Mouse (Mus musculus) cerebellum, postnatal 14 days (tissue): ENCODE measurements around the gene Hcn1.
"Not testable (repeated sequence)": the region's sequence is repeated elsewhere in the genome, so short reads cannot be mapped to it uniquely, and the experiment has no call there.

Experiments
- DNase-seq, 2 experiments: peaks; one replicate each; pipeline ENCODE4 v3.0.0; 2021; ENCODE audit warnings: mixed read lengths in 2 of 2

Hcn1 gene

GRCm38 (mm10) chr13:117880471-117881225 lies 278.5 kb downstream of the Hcn1 start:
- no peak for DNase-seq

DNA sequence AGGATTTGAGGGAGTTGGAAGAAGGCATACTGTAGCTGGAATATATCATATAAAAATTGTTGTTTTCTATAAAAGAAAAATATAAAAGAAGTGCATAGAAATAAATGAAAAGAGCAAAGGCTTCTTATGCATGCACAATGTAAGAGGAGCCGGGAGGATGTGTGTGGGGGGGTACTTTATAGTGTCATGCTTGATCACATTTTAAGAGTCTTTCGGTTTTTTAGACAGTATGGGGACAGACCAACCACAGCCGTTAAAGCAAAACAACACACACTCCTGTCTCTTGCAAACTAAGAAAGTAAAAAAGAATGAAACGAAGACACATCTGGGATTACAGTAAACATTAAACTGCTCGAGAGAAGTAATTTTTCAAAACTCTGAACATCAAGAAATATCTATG lies 290.0 kb downstream of the Hcn1 start:
- no peak for DNase-seq

- DNase-seq = peak in 1 of 2 experiments; percentile 16
Measured at GRCm38 (mm10) chr13:117898052-117898451, 295.9 kb downstream of the Hcn1 start.

- DNase-seq = no peak
Measured at GRCm38 (mm10) chr13:117907801-117908200, 305.7 kb downstream of the Hcn1 start.

GRCm38 (mm10) chr13:117929734-117930133 lies 327.6 kb downstream of the Hcn1 start:
- no peak for DNase-seq

GRCm38 (mm10) chr13:117931746-117932145 lies 329.6 kb downstream of the Hcn1 start:
- DNase-seq = no peak

DNA sequence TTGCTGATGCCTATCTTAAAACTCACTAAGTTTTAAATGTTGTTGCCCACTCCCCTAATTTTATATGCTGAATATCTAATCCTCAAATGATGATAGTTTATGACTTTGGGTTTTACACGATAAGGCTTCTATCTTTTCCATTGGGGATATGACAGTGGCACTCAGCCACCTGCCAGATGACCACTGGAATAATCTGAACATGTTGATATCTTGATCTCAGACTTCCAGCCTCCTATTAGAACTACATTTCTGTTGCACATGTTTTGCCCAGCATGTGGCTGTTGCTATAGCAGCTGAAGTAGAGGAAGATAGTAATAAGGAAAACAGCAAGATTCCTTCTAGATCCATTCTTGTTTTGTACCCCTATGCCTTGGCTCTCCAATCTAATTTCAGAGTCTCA lies 336.6 kb downstream of the Hcn1 start:
- peak; percentile 23 to 32 for DNase-seq

DNA sequence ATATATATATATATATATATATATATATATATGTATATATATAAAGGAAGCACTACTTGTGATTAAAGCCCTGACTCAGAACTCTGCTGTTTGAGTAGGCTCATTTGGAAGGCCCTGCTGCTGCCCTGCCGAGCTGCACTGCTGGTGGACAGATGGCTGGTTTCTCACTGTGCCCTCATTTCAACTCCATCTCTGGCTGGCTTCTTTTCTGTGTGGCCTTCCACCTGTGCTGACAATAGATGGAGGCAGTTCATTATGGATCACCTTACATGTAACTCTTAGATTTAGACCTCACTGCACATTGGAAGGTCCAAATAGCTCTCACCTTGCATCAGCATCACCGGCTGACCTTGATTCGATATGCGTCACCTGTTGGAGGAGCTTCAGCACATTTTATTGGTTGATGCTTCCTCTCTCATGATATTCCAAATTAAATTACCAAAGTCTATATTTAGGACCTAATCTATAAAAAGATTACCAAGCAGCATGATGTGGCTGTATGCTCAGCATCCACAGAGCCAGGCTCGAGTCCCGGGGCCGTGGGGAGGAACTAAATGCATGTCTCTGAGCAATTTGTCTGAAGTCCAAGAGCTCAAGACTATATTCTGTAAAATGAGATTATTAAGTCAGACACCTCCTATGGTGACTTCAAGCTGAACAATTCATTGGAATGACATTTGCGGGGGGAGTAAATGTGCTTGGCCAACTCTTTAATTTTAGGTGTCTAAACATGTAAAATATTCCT lies 338.6 kb downstream of the Hcn1 start:
- DNase-seq = peak; percentile 86 to 92

DNA sequence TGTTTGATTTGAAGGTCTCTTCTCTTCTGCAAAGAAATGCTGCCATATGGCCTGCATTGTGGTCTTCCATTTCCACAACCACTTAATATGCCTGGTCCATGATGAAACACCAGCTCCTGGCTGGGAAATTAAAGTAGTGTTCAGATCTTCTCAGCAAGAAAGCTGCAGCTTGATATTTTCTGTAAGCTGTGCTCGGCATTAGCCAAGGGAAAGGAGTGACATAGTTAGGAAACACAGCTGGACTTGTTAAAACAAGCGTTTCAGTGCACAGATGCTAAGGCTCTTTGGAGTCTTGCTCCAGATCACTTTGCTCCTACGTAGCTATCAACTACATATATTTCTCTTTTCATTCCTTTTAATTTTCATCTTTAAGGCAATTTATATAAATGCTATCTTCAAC lies 344.7 kb downstream of the Hcn1 start:
- no peak for DNase-seq

GRCm38 (mm10) chr13:117947704-117948376 lies 345.7 kb downstream of the Hcn1 start:
- DNase-seq = peak in 1 of 2 experiments; percentile 41

GRCm38 (mm10) chr13:117958496-117959421 lies 356.6 kb downstream of the Hcn1 start:
- peak; percentile 56 to 62 for DNase-seq

DNA sequence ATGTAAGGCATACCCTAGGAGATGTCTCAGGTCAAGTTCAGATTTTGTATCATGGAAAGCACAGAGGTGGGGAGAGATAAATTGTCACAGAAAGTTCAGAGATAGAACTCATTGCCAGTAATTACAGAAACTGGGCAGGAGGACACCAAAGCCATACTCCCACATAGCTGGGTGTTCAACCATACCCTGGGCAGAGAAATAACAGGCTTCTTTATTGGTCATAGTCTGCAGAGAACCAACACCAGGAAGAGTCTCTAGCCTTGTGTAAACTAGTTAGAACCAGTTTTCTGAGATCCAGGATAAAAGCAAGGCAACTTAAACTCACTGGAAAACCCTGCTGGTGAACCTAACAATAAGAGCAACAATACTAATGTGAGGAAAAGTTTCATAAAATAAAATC lies 362.5 kb downstream of the Hcn1 start:
- DNase-seq = no peak

GRCm38 (mm10) chr13:117975382-117975781 lies 373.3 kb downstream of the Hcn1 start:
- no peak for DNase-seq

DNA sequence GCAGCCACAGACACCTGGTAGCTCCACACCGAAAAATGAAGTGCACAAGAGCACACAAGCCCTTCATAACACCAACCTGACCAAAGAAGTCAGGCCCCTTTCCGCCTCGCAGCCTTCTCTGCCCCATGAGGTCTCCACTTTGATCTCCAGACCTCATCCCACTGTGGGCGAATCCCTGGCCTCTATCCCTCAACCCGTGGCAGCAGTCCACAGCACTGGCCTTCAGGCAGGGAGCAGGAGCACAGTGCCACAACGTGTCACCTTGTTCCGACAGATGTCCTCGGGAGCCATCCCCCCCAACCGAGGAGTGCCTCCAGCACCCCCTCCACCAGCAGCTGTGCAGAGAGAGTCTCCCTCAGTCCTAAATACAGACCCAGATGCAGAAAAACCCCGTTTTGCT lies 373.7 kb downstream of the Hcn1 start:
- DNase-seq = peak in 1 of 2 experiments; percentile 12

DNA sequence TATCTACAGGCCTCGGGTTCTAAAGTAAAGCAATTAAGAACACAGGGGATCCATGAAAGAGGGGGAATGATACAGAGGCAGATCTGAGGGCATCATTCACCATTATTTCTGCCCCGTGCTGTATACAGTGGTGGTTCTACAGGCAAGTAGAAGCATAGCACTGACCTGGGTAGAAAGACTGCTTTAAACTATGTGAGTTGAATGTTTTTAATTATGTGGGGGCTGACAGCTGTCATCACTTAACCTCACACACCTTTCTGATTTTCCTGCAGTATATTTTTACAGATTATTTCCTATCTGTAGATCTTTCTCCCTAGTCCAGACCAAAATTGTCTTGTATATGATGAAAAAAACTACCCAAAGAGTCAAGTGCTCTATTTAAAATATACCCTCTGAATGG lies 382.2 kb downstream of the Hcn1 start:
- no peak for DNase-seq

DNA sequence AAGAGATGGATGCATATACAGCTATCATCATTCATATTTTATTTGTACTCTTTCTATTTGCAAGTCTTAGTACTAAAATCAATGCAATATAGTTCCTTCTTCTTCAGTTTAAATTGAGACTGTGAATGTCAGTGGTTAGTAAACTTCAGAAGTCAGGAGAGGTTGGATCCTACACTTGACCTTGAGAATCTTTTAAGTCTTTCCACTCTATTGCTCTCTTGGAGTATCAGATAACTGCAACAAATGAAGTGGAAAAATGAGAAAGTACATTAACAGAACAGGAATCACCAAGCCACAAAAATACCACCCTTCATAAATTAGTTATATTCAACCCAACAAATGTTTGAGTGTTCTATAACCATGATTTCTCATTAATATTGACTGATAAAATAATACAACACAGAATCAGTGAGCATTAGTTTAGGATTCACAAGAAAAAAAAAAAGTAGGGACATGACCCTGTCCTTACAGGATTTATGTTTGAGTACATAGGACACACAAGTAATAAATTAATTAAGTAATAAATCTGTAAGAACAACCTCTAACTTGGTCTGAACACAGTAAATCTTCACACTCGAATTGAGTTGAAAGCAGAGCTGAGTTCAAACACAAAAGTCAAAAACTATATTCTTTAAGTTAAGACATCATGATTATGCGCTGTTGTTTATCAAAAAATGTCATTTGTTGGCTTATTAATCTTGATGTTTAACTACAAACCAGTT lies 397.8 kb downstream of the Hcn1 start:
- DNase-seq = no peak

DNA sequence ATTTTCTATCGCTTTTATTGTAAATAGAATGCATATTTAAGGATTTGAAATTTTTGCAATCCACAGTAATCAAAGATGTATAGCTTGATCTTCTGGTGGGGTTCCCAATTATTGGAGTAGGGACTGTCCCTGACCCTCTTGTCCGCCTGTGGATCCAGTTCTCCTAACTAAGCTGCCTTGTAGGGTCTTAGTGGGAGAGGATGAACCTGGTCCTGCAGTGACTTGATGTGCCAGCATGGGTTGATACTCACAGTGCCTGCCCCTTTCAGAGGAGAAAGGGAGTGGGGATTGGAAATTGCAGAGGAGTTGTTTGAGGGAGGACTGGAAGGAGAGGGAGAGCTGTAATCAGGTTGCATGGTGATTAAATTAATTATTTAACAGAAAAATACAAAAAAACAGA lies 398.4 kb downstream of the Hcn1 start:
- no peak for DNase-seq

DNA sequence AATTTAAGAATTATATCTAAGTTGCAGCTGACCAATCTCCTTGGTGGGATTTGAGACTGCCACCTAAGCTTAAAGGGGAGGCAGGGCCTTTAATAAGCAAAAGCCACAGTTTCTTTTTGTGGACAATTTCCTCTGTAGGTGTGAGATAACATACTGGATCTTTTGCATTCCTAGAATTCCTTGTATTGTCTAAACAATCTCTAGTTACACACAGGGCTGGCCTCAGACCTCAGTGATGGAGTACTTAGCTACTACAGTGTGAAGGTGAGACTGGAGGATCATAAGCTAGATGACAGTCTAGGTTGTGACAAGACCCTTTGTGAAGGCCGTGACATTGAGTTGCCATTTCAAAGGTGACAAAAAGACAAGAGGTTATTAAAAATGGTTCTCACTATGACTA lies 419.1 kb downstream of the Hcn1 start:
- no peak for DNase-seq

GRCm38 (mm10) chr13:118022891-118023290 lies 420.8 kb downstream of the Hcn1 start:
- not testable (repeated sequence) for DNase-seq

GRCm38 (mm10) chr13:118023381-118023780 lies 421.3 kb downstream of the Hcn1 start:
- no peak for DNase-seq

GRCm38 (mm10) chr13:118026510-118026909 lies 424.4 kb downstream of the Hcn1 start:
- no peak for DNase-seq

- no peak for DNase-seq
Measured at GRCm38 (mm10) chr13:118027868-118028267, 425.7 kb downstream of the Hcn1 start.
